Mouse (Mus musculus): Measurements from ENCODE around the gene Snu13. TPM values are rescaled to one million over a fixed set of nuclear protein-coding genes. Genes with fewer than 3 reads are reported as not detected.

Gene Snu13
- total RNA-seq, 1 experiment from 2014 or later: 74.8 TPM

DNA sequence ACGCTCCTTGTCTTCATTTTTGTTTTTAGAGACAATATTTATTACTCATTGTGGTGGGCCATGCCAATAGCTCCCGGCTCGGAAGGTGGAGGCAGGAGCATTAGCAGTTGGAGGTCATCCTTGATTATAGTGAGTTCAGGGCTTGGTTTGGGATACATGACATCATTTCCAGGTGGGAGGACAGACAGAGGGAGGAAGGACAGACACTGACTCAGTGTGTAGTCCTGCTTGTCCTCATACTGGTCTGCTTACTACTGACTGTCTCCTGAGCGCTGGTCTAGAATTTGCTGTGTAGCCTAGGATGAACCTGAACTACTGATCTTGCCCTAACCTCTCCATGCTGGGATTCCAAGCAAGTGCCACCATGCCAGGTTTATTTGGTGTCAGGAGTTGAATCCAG lies 13.6 kb downstream of the Snu13 start, which contains the start of gene Desi1:
Gene Desi1 (minus strand): TSS at position 101 of the 400 bp plus-strand sequence.
- ATAC-seq (ENCODE audit: extremely low read depth, insufficient number of reproducible peaks, low FRiP score, poor library complexity, severe bottlenecking): no peak

DNA sequence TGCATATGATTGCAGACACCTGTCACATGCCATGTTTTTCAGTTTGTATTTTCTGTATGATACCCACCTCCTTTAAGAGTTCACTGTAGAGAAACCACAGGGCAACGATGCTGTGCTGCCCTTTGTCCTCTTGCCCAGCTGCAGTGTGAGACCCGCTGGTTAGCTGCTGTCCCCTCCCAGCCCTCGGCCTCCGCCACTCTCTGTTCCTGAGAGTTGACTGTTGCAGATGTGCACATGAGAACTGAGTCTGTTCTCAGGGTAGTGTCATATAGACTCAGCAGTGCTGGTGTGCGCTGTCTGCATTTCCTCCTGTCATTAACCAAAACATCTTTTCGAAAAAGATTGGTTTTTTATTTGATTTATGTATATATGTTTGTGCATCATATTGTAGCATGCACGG lies 15.0 kb downstream of the Snu13 start:
- ATAC-seq (ENCODE audit: extremely low read depth, insufficient number of reproducible peaks, low FRiP score, poor library complexity, severe bottlenecking): no peak

DNA sequence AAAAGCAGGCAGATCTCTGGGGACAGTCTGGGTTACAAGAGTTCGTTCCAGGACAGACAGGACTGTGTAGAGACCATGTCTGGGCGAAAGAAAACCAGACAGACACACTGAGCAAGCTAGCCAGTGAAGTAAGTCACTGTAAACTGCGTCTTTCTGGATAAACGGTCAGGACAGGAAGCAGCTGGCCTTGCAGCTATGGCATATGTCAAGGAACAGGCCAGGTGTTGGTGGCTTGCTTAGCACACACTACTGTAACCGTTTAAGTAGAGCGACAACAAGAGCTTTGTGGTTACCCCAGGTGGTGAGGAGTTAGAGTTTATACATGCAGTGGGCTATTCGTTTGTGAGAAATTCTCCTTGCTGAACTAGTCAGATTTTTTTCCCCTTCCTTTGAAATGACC lies 19.7 kb downstream of the Snu13 start:
- ATAC-seq (ENCODE audit: extremely low read depth, insufficient number of reproducible peaks, low FRiP score, poor library complexity, severe bottlenecking): 0 out of 2 replicates have a peak, but pooled peaks have one; percentile 13

DNA sequence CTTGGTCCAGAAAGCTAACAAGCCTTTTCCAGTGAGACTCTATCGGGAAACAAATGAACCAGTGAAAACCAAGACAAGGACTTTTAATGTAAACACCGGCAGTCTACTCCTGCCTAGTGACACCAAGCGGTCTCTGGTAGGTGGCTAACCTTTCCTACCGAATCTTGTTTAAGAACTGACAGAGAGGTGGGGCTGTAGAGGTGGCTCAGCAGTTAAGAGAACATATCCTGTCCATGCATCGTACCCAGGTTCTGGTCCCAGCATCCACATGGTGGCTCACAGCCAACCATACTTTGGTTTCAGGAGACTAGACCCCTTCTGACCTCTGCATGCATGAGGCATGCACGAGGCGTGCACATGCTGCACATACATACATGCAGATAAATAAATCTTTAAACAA lies 20.1 kb downstream of the Snu13 start:
- ATAC-seq (ENCODE audit: extremely low read depth, insufficient number of reproducible peaks, low FRiP score, poor library complexity, severe bottlenecking): no peak

DNA sequence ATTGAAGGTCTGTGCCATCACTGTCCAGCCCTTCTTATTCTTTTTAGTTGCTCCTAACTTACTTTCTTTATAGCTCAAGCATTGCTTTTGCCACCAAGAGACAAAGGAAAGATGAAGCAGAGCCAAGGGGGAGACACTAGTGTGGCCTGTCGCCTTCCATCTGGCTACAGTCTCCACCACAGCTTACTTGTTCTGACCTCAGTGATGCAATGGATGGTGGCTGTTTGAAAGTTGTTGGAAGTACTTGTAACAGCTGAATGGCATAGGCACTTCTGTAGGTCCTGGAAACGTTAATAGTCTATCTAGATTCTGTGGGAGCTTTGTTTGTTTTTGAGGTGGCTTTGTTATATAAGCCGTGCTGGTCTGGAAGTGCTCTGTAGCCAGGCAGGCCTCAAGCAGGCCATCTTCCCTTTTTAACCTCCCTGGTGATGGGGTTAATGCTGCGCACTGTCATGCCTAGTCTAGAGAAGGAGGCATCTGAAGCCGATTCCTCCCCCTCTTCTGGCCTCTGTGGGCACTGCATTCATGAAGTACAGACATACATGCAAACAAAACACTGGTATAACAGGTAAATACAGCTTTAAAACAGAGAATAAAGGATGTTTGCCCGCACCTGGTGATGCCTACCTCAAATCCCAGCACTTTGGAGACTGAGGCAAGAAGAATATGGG lies 23.3 kb downstream of the Snu13 start:
- no peak for ATAC-seq (ENCODE audit: extremely low read depth, insufficient number of reproducible peaks, low FRiP score, poor library complexity, severe bottlenecking)

DNA sequence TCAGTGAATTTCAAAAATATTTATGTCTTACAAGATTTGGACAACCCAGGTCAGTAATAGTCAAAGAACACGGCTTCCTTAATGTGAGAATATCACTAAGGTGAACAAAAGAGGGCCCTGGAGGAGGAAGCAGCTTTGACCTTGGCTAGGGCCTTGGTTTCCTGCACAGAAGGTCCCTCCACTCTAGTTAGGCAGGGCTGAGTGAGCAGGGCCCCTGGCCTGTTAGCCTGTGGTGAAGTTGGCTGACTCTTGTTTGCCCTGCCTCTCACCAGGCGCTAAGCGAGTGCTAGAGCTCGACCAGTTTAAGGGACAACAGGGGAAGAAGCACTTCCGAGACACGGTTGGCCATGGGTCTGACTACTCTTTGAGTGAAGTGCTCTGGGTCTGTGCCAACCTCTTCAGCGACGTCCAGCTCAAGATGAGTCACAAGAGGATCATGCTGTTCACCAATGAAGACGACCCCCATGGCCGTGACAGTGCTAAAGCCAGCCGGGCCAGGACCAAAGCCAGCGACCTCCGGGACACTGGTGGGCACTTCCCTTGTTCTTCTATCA lies 24.8 kb downstream of the Snu13 start:
- ATAC-seq (ENCODE audit: extremely low read depth, insufficient number of reproducible peaks, low FRiP score, poor library complexity, severe bottlenecking): no peak

DNA sequence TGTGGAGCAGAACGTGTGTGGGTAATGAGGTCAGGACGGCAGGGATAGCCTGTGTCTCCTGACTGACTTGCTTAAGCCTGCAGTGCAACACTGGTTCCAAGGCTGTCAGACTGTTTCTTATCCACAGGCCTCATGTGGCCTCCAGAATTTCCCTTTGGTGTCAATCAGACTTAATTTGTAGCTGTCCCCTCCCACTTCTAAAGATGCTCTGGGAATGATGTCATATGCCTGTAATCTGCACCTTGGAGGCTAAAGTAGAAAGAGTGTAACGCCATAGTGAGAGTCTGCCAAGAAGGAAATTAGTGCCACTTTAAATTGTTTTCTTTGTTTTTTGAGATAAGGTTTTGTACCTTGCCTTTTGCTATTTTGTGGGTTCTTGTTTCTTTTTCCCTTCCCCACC lies 28.1 kb downstream of the Snu13 start:
- no peak for ATAC-seq (ENCODE audit: extremely low read depth, insufficient number of reproducible peaks, low FRiP score, poor library complexity, severe bottlenecking)

DNA sequence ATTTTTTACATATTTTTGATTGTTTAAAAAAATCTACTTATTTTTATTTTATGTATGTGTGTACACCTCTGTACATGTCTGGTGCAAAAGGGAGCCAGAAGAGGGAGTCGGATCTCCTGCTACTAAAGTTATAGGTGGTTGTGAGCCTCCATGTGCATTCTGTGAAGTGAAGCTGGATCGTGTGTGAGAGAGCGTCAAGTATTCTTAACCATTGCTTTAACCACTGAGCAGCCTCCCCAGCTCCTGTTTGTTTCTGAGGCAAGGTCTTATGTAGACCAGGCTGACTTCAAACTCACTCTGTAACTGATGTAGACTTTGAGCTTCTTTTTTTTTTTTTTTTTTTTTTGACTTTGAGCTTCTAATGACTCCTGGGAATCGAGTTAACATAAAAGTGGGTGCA lies 29.9 kb downstream of the Snu13 start:
- ATAC-seq (ENCODE audit: extremely low read depth, insufficient number of reproducible peaks, low FRiP score, poor library complexity, severe bottlenecking): no peak

DNA sequence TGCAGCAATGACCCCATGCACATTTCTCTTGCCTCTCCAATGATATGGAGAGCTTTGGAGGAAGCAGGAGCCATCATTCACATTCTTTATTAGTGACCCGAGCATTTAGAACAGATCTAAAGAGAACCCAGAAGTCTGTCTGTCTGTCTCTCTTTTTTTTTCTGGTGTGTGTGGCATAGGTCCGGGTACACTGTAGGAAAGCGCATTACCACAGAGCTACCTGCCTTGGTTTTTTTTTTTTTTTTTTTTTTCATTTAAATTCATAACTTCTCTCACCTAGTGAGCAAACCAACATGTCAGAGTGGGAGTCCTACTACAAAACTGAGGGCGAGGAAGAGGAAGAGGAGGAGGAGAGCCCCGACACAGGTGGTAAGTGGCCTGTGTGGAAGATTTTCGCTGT lies 30.6 kb downstream of the Snu13 start:
- ATAC-seq (ENCODE audit: extremely low read depth, insufficient number of reproducible peaks, low FRiP score, poor library complexity, severe bottlenecking): no peak

DNA sequence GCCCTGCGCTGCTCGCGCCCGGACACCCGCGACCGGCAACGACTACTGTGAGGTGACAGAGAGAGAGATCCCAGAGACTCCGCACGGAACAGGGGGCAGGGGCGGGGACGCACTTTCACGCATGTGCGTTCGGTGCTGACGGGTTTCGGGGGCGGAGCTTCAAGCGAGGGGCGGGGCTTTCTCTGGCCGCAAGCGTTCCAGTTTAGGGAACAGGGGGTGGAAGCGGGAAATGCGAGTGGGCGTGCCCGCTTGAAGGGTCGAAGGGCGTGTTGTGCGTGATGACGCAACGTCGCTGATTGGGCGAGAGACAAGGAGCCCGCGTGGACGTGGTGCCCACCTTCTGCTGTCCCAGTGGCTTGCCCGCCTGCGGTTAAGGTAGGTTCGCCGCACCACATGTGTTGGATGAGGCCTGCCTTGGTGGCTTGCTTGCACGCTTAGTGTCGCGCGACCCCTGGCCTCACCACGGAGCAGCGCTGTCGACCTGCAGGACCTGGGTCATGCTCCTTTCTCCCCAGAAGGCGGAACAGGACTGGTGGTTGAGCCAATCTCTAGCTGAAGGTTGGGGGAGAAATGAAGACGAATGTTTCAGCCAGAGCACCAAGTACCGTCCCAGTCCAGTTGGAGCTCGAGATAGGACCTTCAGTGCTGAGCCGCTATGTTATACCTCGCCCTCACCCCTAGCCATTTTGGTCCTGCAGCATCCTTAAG lies 31.1 kb downstream of the Snu13 start:
- peak; percentile 93 for ATAC-seq (ENCODE audit: extremely low read depth, insufficient number of reproducible peaks, low FRiP score, poor library complexity, severe bottlenecking)

DNA sequence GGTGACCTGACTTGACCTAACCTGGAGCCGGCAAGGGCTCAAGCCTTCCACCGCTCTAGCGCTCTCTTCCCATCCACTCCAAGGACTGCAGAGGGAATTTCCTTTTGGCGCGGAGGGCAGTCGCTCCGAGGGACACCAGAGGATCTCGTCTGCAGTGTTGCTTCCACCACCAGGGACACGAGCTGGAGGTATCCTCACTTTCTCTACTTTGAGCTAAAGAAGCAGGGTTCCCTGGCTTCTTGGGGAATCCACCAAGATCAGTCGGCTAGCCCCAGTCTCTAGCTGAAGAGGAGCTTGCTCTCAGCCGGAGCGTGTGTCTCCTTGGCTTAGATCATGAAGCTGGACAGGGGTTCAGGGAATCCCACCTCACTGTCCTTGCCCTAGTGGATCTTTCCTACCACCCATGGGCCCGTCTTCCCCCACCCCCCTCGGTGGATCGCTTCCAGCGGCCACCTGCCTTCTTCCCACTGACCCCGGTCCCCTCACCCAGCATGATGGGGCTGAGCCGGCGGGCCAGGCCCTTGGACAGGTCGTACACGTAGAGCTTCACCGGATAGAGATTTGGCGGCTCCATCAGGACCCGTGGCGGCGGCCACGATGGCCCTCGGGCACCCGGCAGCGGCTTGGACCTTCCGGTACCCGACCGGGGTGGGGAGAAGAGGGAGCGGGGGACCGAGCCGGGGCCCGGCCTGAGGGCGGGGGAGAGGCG lies 31.9 kb downstream of the Snu13 start:
- ATAC-seq (ENCODE audit: extremely low read depth, insufficient number of reproducible peaks, low FRiP score, poor library complexity, severe bottlenecking): no peak

DNA sequence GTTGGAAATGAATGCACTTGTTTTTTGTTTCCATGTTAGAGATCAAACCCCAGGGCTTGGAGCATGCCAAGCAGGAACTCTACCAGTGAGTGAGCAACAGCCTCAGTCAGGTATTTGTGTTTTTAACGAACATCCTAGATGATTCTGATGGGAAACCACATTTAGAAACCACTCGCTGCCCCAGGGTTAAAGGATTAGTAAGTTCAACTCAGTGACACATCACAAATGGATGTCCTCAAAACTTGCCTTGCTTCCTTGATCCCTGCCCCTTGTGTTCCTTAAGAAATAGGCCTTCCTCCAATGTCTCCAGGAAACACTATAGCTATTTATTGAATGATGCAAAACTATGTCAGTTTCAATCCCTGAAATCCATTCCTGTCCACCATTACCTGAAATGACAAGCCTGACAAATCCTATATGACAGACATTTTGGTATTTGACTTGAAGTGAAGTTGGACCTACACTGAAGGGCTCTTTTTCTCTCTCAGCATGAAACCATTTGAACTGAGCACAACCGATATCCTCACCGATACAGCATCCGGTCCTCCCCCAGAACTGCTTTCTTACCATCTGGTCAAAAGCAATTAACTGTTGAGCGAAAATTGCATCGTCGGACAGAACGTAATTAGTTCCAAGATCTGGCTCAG lies 32.5 kb downstream of the Snu13 start:
- ATAC-seq (ENCODE audit: extremely low read depth, insufficient number of reproducible peaks, low FRiP score, poor library complexity, severe bottlenecking): no peak

DNA sequence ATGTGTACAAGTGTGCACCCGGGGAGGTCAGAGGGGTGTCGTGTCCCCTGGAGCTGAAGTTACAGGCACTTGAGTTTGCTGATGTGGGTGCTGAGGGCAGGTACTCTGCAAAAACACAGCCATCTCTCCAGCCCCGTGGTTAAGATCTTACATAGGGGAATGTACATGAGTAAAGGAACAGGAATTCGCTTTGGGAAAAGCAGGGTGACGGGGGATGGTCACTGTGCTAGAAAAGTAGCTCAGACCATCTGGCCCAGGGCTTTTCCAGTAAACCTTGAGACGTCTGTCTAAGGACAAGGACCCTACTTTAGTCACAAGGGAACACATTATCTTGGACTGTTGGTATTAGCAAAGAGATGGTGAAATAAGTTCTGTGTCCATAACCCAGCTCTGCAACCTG lies 35.5 kb downstream of the Snu13 start:
- ATAC-seq (ENCODE audit: extremely low read depth, insufficient number of reproducible peaks, low FRiP score, poor library complexity, severe bottlenecking): no peak

DNA sequence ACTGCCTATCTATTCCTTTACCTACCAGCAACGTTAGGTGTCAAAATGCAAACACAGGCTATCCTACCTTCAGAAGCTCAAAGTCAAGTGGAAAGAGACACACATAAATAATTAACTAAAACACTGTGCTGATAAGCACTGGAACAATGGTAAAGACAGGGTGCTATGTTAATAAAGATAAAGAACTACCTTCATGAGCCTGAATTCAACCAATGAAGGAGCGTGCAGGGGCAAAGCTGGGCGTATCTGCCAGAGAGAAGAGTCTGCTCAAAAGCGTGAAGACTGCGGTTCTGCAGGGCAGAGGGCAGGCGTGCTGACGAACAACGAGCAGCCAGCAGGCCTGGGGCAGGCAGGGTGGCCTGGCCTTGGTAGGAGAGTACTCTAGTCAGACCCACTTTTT lies 43.1 kb downstream of the Snu13 start:
- no peak for ATAC-seq (ENCODE audit: extremely low read depth, insufficient number of reproducible peaks, low FRiP score, poor library complexity, severe bottlenecking)

DNA sequence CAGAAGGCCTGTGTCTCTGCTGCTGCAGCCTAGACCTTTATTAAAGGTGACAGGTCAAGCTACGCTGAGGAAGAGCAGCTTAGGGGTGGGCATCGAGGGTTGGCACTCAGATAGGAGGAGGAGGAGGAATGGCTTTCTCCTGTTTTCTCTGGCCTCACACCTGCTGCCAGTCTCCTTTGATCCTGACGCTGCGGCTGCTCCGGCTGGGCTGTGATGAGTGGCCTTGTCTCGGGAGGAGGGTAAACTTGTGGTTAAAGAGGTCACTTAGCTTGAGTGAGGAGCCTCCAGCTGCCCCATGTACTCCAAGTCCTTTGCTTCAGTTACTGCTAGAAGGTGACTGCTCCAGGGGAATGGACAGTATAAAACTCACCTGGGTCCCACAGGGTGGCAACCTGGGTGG lies 53.4 kb downstream of the Snu13 start:
- ATAC-seq (ENCODE audit: extremely low read depth, insufficient number of reproducible peaks, low FRiP score, poor library complexity, severe bottlenecking): no peak

DNA sequence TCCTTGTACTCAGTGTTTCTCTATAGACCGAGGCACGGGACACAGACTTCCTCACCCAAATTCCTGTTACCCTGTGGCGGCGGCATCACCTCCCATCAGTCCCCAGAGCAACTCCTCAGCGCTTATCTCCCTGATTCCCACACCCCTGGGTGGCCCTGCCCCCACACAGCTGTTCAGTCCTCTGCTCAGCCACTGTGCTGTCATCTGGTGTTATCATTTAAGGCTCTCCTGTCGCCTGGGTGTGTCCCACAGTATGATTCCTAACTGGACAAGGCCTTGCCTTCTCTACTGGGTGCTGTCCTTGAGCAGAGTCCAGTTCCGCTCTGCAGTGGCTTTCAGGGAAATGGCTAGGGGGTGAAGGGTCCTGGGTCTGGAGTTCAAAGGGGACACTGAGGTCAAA lies 56.8 kb downstream of the Snu13 start:
- no peak for ATAC-seq (ENCODE audit: extremely low read depth, insufficient number of reproducible peaks, low FRiP score, poor library complexity, severe bottlenecking)

Data from neutrophil, adult 5-6 weeks (primary cell).